Mouse (Mus musculus) forebrain, embryonic 14.5 days (tissue): ENCODE data around the gene Nasp. TPM values are rescaled to one million over a fixed set of nuclear protein-coding genes. Genes with fewer than 3 reads are reported as not detected.
"Not testable (repeated sequence)": the region's sequence is repeated elsewhere in the genome, so short reads cannot be mapped to it uniquely, and the experiment has no call there.

Experiments
- ATAC-seq: fragments of 200-750 bp; cut with Nextera tagmentation; 2 replicates; pipeline ENCODE4 v1.8.0; 2017; ENCODE audit warnings: mild to moderate bottlenecking, moderate library complexity
- DNase-seq: peaks from one replicate; pipeline ENCODE4 v3.0.0-alpha.2; 2015; ENCODE audit warnings: low spot score
- H3K27ac ChIP-seq: fragments of 300-500 bp; sonication (generic); 2 replicates; pipeline ENCODE4 v1.5.1; 2014; ENCODE audit warnings: low read depth, mild to moderate bottlenecking, control low read depth, low read length, moderate library complexity
- H3K27me3 ChIP-seq: fragments of 300-500 bp; sonication (generic); replicated peaks from 2 replicates; pipeline ENCODE4 v1.6.1; 2014; ENCODE audit warnings: low read length, control low read depth, mixed read lengths; ENCODE audit not compliant: control insufficient read depth, insufficient read depth
- H3K36me3 ChIP-seq: fragments of 300-500 bp; sonication (generic); 2 replicates; pipeline ENCODE4 v1.6.1; 2014; ENCODE audit warnings: low read length, control low read depth; ENCODE audit not compliant: control insufficient read depth, insufficient read depth
- H3K4me1 ChIP-seq: fragments of 300-500 bp; sonication (generic); 2 replicates; pipeline ENCODE4 v1.6.1; 2014; ENCODE audit warnings: antibody characterized with exemption, low read length, control low read depth; ENCODE audit not compliant: control insufficient read depth, insufficient read depth
- H3K4me2 ChIP-seq: fragments of 300-500 bp; sonication (generic); 2 replicates; pipeline ENCODE4 v1.6.1; 2014; ENCODE audit warnings: mild to moderate bottlenecking, control low read depth, low read length
- H3K4me3 ChIP-seq: fragments of 300-500 bp; sonication (generic); 2 replicates; pipeline ENCODE4 v1.5.1; 2014; ENCODE audit warnings: low read depth, low read length, control low read depth
- H3K9ac ChIP-seq: fragments of 300-500 bp; sonication (generic); 2 replicates; pipeline ENCODE4 v1.6.1; 2014; ENCODE audit warnings: mild to moderate bottlenecking, low read length, control low read depth, moderate library complexity
- H3K9me3 ChIP-seq: fragments of 300-500 bp; sonication (generic); replicated peaks from 2 replicates; pipeline ENCODE4 v1.6.1; 2016; ENCODE audit warnings: low read length, control low read depth, mixed read lengths; ENCODE audit not compliant: control insufficient read depth
- WGBS: fragments of 180-500 bp; shearing (Covaris S2); extraction: QIAGEN DNeasy Blood & Tissue Kit; methylation state at CpG from one replicate; pipeline ENCODE4 v1.1.7; 2014; 5-methylcytosine and 5-hydroxymethylcytosine counted together
- polyA plus RNA-seq: library from polyadenylated mRNA; unstranded; fragments of >200 nt; fragmentation: Nextera tagmentation; extraction: Ambion mirVana; gene quantifications from 2 replicates; pipeline ENCODE4 v1.2.1, GENCODE M21; 2014

Nasp gene
- 125 and 129 TPM in 2 replicates for polyA plus RNA-seq

DNA sequence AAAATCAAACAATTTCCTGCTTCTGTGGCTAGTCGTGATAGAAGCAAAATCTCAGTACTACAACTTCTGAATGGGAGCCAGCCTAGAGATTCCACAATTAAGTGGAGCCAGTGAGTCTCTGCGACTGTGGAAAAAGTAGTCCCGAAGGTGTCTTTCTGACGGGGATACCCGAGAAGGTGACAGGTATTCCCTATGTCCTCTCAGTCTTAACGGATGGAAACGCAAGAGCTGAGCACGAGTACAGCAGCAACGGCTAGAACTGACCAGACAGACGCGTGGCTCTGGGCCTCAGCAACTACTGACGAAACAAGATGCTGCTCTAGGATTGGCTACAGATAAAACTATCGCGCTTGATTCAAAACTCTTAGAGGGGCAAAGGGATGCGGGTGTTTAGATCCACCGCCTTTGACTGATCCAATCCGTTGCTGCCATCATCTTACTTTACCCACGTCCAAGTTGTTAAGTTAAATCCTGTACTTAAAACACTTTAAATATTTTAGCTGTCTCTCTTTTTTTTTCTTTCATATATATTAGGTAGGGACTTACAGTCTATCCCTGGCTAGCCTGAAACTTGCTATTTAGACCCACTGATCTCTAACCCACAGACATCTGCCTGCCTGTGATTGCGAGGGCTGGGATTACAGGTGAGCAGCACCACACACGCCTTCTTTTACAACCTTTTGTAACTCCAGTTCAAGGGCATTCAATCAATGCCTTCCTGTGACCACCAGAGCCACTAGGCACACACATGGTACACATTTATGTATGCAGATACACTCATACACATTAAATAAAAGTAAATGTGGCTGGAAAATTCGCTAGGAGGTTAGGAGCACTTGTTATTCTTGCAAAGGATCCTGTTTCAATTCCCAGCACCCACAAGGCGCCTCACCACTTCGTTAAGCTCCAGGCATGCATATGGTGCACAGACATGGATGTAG is at the start of gene Nasp:
Gene Nasp, minus strand, starts transcription at position 220 of the 941 bp plus-strand sequence.
- 8% methylated on average over 23 of the region's 23 CpGs for WGBS
- peak; percentile 94 for DNase-seq
- no peaks in the 10 kb centered on the region for H3K9me3 ChIP-seq
- peak within 1 kb of the TSS; percentile 99 for H3K4me3 ChIP-seq
- peak within 1 kb of the TSS; percentile 53 for H3K4me2 ChIP-seq
- peaks cover 10% of the 10 kb centered on the region for H3K4me1 ChIP-seq
- H3K27me3 ChIP-seq: no peaks in the 10 kb centered on the region
- peak within 1 kb of the TSS; percentile 93 for H3K27ac ChIP-seq
- peak within 1 kb of the TSS; percentile 91 for H3K9ac ChIP-seq
- 0 out of 2 replicates have a peak, but pooled peaks cover 7% of the 10 kb centered on the region for H3K36me3 ChIP-seq
- ATAC-seq: peak; percentile 89

DNA sequence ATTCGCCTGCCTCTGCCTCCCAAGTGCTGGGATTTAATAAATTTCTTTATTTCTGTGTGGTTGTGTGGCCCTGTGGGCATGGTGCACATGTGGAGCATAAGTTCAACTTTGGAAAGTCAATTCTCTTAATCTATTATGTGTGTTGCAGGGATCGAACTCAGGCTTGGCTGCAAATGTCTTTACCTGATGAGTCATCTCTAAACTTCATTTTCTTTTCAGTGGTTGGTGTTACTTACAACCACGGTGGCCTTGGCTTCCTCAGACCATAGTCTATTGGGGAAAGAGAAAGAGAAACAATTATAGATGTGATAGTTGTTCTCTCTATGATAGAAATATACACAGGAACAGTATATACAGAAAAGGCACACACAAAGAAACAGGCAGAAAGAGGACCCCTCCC is 48.3 kb upstream of the Nasp start:
- Histone ChIP-seq H3K27me3 (no peaks in the 10 kb centered on the region), H3K36me3 (no peaks in the 10 kb centered on the region), H3K4me1 (no peaks in the 10 kb centered on the region), H3K4me3 (no peak overlapping the region), H3K9me3 (no peaks in the 10 kb centered on the region), H3K4me2 (no peak overlapping the region), H3K27ac (no peak overlapping the region), H3K9ac (no peak overlapping the region)
- DNase-seq (no peak), ATAC-seq (no peak)
- WGBS: 85% methylated on average over 3 of the region's 3 CpGs

DNA sequence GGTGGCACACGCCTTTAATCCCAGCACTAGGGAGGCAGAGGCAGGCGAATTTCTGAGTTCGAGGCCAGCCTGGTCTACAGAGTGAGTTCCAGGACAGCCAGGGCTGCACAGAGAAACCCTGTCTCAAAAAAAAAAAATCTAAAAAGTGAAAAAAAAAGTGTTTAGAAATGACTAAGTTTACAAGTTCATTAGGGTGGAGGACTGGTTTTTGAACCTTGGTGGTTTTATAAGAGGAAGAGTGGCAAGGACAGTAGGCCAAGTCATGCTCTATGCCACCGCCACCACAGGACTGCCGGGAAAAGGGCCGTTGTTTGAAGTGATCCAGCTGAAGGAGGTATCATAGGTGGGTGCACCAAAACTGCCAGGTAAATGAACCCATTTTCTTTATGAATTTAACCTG is 47.0 kb upstream of the Nasp start:
- H3K4me2 ChIP-seq, DNase-seq, H3K27me3 ChIP-seq, H3K36me3 ChIP-seq, H3K9ac ChIP-seq, ATAC-seq, H3K4me1 ChIP-seq, H3K9me3 ChIP-seq, H3K27ac ChIP-seq, H3K4me3 ChIP-seq: not testable (repeated sequence)
- 87% methylated on average over 6 of the region's 6 CpGs for WGBS

DNA sequence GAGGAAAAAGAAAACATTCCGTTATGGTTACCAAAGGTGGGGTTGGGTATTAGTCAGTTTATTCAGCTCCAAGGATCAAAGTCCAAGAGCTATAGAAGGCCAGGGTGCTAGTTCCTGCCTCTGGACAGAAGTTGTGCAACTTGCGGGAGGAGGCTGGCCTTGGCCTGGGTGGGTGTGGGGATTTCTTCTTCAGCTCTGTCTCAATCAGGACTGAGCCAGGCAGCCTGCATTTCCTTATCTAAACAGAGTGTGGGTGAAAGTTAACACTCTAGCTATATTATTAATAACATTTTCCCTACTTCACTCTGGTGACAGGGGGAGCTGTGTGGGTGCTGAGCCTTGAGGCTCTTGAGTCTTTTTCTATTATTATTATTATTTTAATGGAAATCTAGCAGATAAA is 45.0 kb upstream of the Nasp start:
- Histone ChIP-seq H3K27ac (no peak overlapping the region), H3K9me3 (no peaks in the 10 kb centered on the region), H3K9ac (no peak overlapping the region), H3K4me2 (no peak overlapping the region), H3K36me3 (no peaks in the 10 kb centered on the region), H3K4me1 (no peaks in the 10 kb centered on the region), H3K4me3 (no peak overlapping the region), H3K27me3 (no peaks in the 10 kb centered on the region)
- 78% methylated on average over 2 of the region's 2 CpGs for WGBS
- ATAC-seq (no peak), DNase-seq (no peak)

DNA sequence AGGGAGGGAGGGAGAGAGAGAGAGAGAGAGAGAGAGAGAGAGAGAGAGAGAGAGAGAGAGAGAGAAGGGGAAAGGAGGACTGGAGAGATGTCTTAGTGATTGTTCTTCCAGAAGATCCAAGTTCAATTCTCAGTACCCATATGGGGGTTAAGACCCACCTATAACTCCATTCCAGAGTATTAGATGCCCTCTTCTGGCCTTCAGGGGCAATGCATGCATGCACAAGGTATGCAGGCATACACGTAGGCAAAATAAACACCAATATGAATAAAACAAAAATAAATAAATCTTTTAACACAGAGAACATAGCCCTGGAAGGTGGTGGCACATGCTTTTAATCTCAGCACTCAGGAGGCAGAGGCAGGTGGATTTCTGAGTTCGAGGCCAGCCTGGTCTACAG is 41.5 kb upstream of the Nasp start:
- 69% methylated on average over 2 of the region's 2 CpGs for WGBS
- no peak for DNase-seq

DNA sequence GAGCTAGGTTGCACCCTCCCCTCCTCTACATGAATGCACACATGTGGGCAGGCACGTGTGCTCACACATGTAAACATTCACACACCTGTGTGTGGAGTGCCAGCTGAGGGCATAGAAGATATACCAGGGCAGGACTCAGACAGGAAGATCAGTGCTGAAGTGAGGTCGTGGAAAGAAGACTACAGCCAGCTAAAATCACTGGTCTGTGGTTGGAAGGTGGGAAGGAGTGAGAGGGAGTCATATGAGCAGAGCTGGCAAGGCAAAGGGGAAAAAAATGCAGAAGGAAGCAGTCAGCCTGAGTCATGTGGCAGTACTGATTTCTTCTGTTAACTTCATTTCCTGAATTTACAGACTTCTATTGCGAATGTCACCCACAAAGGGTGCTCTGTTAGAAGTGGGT is 40.4 kb upstream of the Nasp start:
- ATAC-seq: no peak

More for the DNA sequence above, 41.5 kb upstream of the Nasp start:
- Histone ChIP-seq H3K27ac (no peak overlapping the region), H3K4me1 (no peaks in the 10 kb centered on the region), H3K9ac (no peak overlapping the region), H3K27me3 (no peaks in the 10 kb centered on the region), H3K4me2 (no peak overlapping the region), H3K9me3 (no peaks in the 10 kb centered on the region), H3K4me3 (no peak overlapping the region), H3K36me3 (no peaks in the 10 kb centered on the region)
- no peak for ATAC-seq

DNA sequence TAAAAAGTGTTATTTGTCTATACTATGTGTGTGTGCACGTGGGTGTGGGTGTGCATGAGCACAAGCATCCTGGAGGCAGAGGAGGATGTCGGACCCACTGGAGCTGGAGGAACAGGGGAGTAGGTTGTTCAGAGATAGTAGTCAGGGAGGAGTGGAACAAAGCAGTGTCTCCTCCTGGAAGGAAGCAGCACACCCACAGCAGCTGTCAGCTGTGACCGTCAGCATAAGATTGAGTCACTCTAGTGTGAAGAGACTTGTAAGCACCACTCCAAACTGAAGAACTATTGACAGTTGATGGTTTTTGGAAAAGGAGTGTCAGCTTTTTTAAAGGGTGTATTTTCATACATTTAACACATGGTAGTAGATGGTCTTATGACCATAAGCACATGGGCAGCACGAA is 38.9 kb upstream of the Nasp start:
- DNase-seq: no peak
- Histone ChIP-seq H3K27ac (no peak overlapping the region), H3K4me2 (no peak overlapping the region), H3K4me3 (no peak overlapping the region), H3K4me1 (no peaks in the 10 kb centered on the region), H3K9me3 (no peaks in the 10 kb centered on the region), H3K36me3 (no peaks in the 10 kb centered on the region), H3K27me3 (no peaks in the 10 kb centered on the region), H3K9ac (no peak overlapping the region)
- whole genome bisulfite sequencing: 68% methylated on average over 4 of the region's 4 CpGs
- no peak for ATAC-seq

More for the DNA sequence above, 40.4 kb upstream of the Nasp start:
- Histone ChIP-seq H3K9me3 (no peaks in the 10 kb centered on the region), H3K4me1 (no peaks in the 10 kb centered on the region), H3K4me2 (no peak overlapping the region), H3K9ac (no peak overlapping the region), H3K4me3 (no peak overlapping the region), H3K36me3 (no peaks in the 10 kb centered on the region), H3K27me3 (no peaks in the 10 kb centered on the region), H3K27ac (no peak overlapping the region)
- no peak for DNase-seq
- 66% methylated on average over 3 of the region's 3 CpGs for WGBS

DNA sequence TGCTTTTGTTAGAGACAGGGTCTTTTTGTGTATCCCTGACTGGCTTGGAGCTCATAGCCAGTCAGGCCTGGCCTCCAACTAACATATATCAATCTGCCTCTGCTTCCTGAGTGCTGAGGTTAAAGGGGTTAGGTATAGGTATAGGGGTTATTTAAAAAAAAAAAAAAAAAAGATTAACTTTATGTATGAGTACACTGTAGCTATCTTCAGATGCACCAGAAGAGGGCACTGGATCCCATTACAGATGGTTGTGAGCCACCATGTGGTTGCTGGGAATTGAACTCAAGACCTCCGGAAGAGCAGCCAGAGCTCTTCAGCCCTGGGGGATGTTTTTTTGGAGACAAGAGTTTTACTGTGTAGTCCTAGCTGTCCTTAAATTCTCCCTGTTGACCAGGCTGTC is 34.3 kb upstream of the Nasp start:
- H3K9ac ChIP-seq: no peak overlapping the region
- H3K27ac ChIP-seq: no peak overlapping the region
- H3K9me3 ChIP-seq: no peaks in the 10 kb centered on the region
- no peak overlapping the region for H3K4me3 ChIP-seq
- no peak overlapping the region for H3K4me2 ChIP-seq
- no peaks in the 10 kb centered on the region for H3K4me1 ChIP-seq
- no peaks in the 10 kb centered on the region for H3K27me3 ChIP-seq
- no peak for ATAC-seq
- H3K36me3 ChIP-seq: no peaks in the 10 kb centered on the region
- no peak for DNase-seq
- WGBS: 89% methylated on average over 1 of the region's 1 CpGs

DNA sequence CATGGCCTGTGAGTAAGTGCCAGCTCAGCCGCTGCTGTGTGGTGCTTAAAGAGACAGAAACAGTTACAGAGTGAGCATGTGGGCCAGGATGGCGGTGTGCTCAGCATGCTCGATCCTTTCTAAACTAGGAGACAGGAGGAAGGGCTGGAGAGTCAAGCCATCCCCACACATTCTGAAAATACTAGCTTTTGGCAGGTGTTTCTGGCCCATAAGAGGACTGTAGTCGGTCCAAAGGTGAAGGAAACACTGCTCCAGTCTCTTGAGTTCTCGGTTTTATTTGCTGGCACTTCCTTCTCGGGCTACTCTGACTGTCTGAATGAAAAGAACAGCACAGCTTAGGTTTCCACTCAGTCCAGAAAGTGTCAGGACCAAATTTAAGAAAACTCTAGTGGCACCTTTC is 33.1 kb upstream of the Nasp start:
- no peak for ATAC-seq
- H3K9ac ChIP-seq: no peak overlapping the region
- 73% methylated on average over 6 of the region's 6 CpGs for WGBS
- DNase-seq: no peak
- H3K4me1 ChIP-seq: no peaks in the 10 kb centered on the region
- H3K36me3 ChIP-seq: no peaks in the 10 kb centered on the region
- H3K4me3 ChIP-seq: no peak overlapping the region
- H3K4me2 ChIP-seq: no peak overlapping the region
- H3K27ac ChIP-seq: no peak overlapping the region
- no peaks in the 10 kb centered on the region for H3K9me3 ChIP-seq
- H3K27me3 ChIP-seq: no peaks in the 10 kb centered on the region
